Mouse (Mus musculus) left cerebral cortex, postnatal 36 days (tissue): Measurements from ENCODE around the gene Ap1s3. TPM values are rescaled to one million over a fixed set of nuclear protein-coding genes. Genes with fewer than 3 reads are reported as not detected.
"Not testable (repeated sequence)": the region's sequence is repeated elsewhere in the genome, so short reads cannot be mapped to it uniquely, and the experiment has no call there.

Experiments
- DNase-seq, 2 experiments: peaks; one replicate each; pipeline ENCODE4 v3.0.0; 2021 to 2022; ENCODE audit warnings: low spot score in 2 of 2, mixed read lengths in 1 of 2
- intact Hi-C: fragments of 180-260 bp; cut with DNase I; formaldehyde crosslinking; loops from one replicate; pipeline ENCODE4 v1.15.1; 2025
- total RNA-seq, 2 experiments: library from RNA; stranded (reverse); gene quantifications; 2 replicates each; pipeline ENCODE4 v1.2.3; 2021

The Ap1s3 gene
- total RNA-seq, 2 experiments from 2014 or later, result 2.5 to 4.4 TPM

DNA sequence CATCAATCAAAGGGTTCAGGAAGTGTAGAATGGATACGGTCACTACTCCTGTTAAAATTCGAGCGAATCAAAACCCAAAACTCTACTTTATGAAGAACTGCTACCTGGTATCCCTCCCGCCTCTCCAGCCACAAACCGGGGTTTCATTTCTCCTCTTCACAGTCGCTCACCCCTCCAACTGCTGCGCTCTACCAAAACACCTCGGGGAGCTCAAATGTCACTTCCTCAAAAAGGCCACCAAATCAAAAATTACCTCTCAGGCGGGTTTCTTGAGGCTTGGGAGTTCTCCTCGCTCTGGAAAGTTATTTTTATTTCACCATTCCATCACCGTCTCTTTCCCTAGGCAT lies 603 bp downstream of the Ap1s3 start:
- DNase-seq, result no peak
- intact Hi-C loops, result no loop called here

GRCm38 (mm10) chr1:79669419-79669974 lies 2.3 kb downstream of the Ap1s3 start:
- no peak for DNase-seq
- intact Hi-C loops, result no loop called here

DNA sequence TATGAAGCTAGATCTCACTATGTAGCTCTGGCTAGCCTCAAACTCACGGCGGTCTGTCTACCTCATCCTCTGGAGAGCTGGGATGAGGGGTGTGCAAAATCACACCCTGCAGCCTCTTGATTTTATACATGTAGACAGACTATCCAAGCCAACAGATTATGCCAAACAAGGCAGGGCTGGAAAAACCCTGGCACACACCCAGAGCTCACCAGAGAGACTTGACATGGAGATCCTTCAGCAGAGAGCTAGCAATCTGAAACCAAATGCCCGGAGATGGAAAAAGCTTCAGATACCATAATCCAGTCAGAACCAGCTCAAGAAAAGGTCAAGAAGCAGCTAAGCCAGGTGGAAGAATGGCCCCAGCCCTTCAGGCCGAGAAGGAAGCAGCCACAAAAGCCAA lies 6.9 kb downstream of the Ap1s3 start:
- intact Hi-C loops, result no loop called here
- DNase-seq, result no peak

GRCm38 (mm10) chr1:79659598-79659997 lies 12.2 kb downstream of the Ap1s3 start:
- intact Hi-C loops, result no loop called here
- DNase-seq, result no peak

GRCm38 (mm10) chr1:79657411-79657810 lies 14.4 kb downstream of the Ap1s3 start:
- DNase-seq, result no peak
- intact Hi-C loops, result no loop called here

DNA sequence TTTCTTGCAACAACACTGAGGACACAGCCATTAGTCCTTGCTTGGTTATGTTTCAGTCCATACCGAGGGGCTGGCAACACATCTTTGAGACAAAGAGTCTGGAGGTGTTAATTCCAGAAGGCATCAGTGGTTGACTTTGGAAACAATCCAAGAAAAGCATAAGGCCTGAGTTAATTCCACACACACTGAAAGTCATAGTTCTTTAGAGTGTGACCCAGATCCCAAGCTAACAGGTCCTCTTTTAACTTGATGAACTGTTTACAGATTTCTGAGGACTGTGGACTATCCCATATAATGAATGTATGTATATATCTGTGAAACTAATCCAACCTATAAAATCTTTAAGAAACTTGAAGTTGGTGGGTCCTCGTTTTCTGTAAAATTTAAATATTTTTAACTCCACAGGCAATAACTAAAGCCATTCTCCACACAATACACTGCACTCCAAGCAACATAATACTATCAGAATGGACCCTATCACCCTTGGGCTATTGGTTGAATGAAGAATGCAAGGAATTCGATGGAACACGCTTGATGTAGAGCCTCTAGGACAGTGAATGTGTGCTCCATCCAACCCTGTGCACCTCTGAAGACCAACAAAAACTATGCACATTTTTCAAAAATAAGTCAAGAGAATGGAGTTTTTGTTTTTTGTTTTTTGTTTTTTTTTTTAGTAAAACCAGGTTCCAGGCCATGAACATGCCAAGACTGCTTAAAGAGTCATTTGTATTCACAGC lies 15.8 kb downstream of the Ap1s3 start:
- DNase-seq, result no peak
- intact Hi-C loops, result no loop called here

DNA sequence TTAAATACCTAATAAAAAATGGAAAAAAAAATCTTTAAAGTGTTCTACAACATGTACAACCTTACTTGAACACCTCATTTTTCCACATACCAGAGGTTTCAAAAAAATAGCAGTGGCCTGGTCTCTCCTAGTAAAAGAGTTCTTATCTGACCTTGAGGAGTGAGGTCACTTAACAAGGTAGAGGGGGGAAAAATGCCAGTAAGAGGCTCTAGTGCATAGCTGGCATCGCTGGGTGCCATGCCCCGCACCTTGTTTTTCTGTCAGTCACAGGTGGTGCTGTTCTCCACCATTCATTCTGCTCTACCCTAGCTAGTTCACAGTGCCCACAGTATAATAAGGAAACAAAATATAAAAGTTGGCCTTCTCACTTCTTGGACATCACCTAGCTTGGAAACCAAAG lies 16.8 kb downstream of the Ap1s3 start:
- no peak for DNase-seq
- intact Hi-C loops, result no loop called here

- no peak for DNase-seq
- intact Hi-C loops, result loop anchor here (5.0 to 10.0 kb wide), 2 partner anchors 199 to 1106 kb away; partner anchors contain the start of gene Scg2
Measured at GRCm38 (mm10) chr1:79643411-79644110, 28.2 kb downstream of the Ap1s3 start.

DNA sequence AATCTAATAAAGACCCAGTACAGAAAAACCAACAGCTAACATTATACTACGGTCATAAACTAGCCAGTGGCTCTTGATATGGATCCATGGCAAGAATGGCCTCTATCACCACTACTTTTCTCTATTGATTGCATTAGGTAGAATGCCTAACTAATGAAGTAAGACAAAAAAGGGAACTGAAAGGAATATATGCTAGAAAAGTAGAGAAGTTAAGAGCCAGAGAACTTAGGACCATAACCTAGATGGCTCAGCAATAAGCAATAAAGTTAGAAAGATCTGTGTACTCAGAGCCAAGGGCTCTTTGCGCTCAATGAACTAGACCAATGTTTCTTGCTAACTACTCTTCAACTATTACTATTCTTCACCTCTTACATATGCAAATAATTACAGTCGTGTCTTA lies 29.1 kb downstream of the Ap1s3 start:
- intact Hi-C loops, result loop anchor here (5.0 to 10.0 kb wide), 2 partner anchors 198 to 1105 kb away; partner anchors contain the start of gene Scg2
- DNase-seq, result no peak

DNA sequence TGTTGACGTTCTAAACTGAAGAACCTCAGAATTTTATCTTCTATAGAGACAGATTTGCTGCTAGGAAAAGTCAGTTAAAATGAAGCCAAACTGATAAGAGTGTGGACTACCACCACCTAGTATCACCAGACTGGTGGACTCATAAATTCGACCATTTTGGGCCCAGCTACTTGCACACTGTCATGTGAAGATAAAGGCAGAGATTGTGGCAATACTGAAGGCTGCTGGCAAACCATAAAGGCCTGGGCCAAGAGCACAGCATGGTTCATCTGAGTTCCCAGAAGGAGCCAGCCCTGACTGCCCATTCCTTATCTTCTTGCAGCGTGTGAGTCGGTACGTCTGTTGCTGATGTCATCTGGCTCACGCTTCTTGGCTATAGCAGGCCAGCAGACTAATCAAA lies 30.4 kb downstream of the Ap1s3 start:
- no peak for DNase-seq
- intact Hi-C loops, result loop anchor here (5.0 to 10.0 kb wide), 2 partner anchors 197 to 1104 kb away; partner anchors contain the start of gene Scg2

DNA sequence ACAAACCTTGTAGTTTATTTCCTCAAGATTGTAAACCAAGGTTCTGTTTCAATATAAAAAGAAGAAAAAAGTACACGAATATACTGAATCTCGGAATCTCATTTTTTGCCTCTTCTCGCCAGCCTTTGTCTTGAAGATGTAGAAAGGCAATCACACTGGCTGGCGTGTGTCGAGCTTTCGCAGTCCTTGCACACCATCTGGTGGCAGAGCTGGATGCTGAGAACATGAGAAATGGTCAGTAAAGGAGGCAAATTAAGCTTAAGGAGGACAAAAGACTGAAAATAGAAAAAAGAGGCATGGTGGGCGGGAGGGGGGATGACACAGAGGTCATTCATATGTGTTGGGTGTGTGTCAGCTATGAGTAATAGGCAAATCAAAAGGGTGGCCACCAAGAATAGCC lies 31.6 kb downstream of the Ap1s3 start:
- peak; percentile 62 to 72 for DNase-seq
- intact Hi-C loops, result loop anchor here (1.0 to 10.0 kb wide), 3 partner anchors 195 to 1103 kb away; partner anchors contain the start of gene Scg2

- intact Hi-C loops, result loop anchor here (1.0 to 10.0 kb wide), 3 partner anchors 195 to 1102 kb away; partner anchors contain the start of gene Scg2
- DNase-seq, result no peak
Measured at GRCm38 (mm10) chr1:79639683-79640082, 32.1 kb downstream of the Ap1s3 start.

DNA sequence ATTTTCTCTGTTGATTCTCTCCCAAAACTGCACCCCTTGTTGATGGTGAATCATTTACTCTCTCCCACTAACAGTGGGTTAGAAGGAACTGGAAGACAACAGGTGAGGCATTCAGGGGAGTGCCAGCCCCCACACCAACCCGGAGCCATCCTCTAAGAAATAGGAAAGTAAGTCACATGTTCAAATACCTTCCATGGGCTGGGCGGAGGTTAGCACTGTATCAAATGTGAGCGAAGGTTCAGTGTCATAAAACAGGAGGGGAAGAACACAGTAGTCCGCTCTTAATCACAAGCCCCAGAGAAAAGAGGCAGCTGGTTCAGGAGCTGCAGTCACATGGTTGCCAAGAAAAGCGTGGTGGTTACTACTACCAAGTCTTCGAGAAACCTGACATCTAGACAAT lies 32.7 kb downstream of the Ap1s3 start:
- intact Hi-C loops, result no loop called here

GRCm38 (mm10) chr1:79637768-79638167 lies 34.0 kb downstream of the Ap1s3 start:
- intact Hi-C loops, result no loop called here
- no peak for DNase-seq

More for the DNA sequence above, 32.7 kb downstream of the Ap1s3 start:
- no peak for DNase-seq

DNA sequence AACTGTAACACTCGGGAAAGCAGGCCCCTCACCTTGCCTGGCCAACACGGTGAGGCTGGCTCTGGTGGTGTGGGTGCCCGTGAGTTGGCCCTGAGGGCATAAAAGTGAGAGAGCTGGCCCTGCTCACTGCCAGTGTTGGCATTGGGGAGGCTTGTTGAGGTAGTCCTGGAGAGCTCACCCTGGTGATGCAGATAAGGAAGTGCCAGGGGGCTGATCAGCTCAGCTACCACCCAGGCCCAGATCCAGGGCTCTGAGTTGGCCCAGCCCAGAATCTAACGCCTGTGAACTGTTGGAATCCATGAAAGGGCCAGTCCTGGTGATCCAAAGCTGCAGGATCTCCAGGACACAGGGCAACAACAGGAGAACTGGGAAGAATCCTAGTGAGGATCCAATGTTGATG lies 40.3 kb downstream of the Ap1s3 start:
- DNase-seq, result no peak
- intact Hi-C loops, result no loop called here

- intact Hi-C loops, result no loop called here
- no peak for DNase-seq
Measured at GRCm38 (mm10) chr1:79629726-79630125, 42.0 kb downstream of the Ap1s3 start.

DNA sequence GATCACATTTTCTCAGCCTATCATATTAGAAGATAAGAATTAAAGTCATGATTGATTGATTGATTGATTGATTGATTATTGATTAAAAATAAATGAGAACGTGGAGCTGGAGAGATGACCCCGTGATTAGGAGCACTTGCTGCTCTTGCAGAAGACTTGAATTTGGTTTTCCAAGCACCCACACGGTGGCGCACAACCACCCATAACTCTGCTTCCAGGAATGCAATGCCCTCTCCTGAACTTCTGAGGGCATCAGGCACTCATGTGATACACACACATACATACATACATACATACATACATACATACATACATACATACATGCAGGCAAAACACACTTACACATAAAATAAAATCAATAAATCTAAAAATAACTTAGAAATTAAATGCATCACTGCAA lies 45.6 kb downstream of the Ap1s3 start:
- intact Hi-C loops, result no loop called here
- no peak for DNase-seq

DNA sequence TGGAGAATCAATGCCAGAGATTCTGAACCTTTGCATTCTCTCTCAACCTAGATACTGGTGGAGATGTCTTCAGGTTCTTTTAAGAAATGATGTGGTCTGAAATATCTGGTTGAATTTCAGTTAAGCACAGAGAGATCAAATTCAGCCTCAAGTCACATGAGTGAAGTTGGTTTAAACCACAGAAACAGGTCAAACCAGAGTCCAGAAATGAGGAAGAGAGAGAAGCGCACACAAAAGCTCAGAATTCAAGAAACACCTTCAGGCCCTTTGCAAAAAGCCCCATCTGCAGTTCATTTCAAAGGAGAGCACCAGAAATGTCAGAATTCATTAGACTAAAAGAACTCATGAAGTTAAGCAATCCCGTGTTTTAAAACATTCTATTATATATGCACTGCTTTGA lies 52.3 kb downstream of the Ap1s3 start:
- intact Hi-C loops, result no loop called here
- DNase-seq, result no peak

DNA sequence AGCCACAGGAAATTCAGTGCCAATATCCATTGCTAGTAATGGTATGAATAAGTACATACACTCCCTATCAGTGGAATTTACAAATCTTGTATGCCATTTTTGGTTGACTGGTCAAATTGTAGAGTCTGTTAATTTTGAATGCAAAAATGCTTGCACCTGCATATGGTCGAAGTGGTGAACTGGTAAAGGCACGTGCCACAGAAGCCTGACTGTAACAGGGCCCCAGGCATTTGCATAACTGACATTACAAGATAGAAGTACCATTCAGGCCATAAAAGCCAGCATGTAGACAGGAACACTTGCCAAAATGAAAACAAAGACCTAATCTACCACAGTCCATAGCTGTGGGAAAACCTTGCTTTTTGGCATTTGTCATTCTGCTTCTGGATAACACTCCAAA lies 55.3 kb downstream of the Ap1s3 start:
- no peak for DNase-seq

GRCm38 (mm10) chr1:79614456-79614855 lies 57.3 kb downstream of the Ap1s3 start:
- no peak for DNase-seq
- intact Hi-C loops, result no loop called here

More for the DNA sequence above, 55.3 kb downstream of the Ap1s3 start:
- intact Hi-C loops, result no loop called here

DNA sequence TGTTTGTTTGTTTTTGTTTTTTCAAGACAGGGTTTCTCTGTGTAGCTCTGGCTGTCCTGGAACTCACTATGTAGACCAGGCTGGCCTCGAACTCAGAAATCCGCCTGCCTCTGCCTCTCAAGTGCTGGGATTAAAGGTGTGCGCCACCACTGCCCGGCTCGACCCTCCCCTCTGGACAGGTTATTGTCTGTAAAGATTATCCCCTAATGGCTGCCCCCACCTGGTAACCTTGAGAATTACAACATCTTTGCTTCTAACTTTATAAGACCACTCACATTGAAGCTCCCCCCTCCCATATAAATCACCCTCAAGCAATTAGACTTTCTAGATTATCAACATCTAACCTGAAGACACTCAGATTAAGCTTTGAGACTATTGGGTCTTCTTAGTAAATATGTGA lies 60.5 kb downstream of the Ap1s3 start:
- DNase-seq, intact Hi-C loops: not testable (repeated sequence)
